Mouse (Mus musculus): ENCODE data around the gene Nt5c2. TPM values are rescaled to one million over a fixed set of nuclear protein-coding genes. Genes with fewer than 3 reads are reported as not detected.
"Not testable (repeated sequence)": the region's sequence is repeated elsewhere in the genome, so short reads cannot be mapped to it uniquely, and the experiment has no call there.

Nt5c2 gene
- polyA plus RNA-seq, 1 experiment from 2014 or later, result 36.1 TPM

DNA sequence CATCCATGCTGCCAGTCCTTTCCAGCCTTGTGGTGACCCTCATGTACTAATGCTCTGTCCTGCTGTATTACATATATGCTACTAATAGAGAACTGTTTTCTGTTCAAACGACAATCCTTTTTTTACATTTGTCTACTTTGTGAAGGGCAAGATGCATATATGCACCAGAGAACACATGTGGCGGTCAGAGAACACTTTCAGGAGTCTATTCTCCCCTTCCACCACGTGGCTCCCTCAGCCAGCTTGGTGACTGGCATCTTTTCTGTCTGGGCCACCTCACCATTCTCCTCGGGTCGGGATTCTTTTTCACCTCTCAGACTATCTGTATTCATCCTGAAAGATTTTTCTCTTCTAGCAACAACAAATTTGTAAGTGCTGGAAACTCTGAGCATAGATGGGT lies 9.1 kb downstream of the Nt5c2 start:
- 0 out of 2 replicates have a peak, but pooled peaks cover 4% of the 10 kb centered on the region for H3K27me3 ChIP-seq (ENCODE audit: insufficient read depth, low read length)
- 0 out of 2 replicates have a peak, but pooled peaks cover 3% of the 10 kb centered on the region for H3K4me1 ChIP-seq (ENCODE audit: insufficient read depth)
- H3K9ac ChIP-seq (replicated peaks), result no peak overlapping the region
- WGBS (ENCODE audit: insufficient replicate concordance), result 51% methylated on average over 5 of the region's 5 CpGs
- no peak overlapping the region for H3K4me3 ChIP-seq (ENCODE audit: low read depth, low read length)
- no peak overlapping the region for H3K27ac ChIP-seq (ENCODE audit: low read depth)
- TF ChIP-seq CTCF (IDR thresholded peaks at IDR 0.05; ENCODE audit: low read depth) (no peak), EP300 (IDR thresholded peaks at IDR 0.05; ENCODE audit: low read depth) (no peak)
- ATAC-seq (no peak), DNase-seq (no peak)
- H3K9me3 ChIP-seq (ENCODE audit: low read length), result no peaks in the 10 kb centered on the region
- H3K4me2 ChIP-seq (ENCODE audit: low read depth, low read length), result no peak overlapping the region
- H3K36me3 ChIP-seq (replicated peaks; ENCODE audit: insufficient read depth, low read length), result no peaks in the 10 kb centered on the region

DNA sequence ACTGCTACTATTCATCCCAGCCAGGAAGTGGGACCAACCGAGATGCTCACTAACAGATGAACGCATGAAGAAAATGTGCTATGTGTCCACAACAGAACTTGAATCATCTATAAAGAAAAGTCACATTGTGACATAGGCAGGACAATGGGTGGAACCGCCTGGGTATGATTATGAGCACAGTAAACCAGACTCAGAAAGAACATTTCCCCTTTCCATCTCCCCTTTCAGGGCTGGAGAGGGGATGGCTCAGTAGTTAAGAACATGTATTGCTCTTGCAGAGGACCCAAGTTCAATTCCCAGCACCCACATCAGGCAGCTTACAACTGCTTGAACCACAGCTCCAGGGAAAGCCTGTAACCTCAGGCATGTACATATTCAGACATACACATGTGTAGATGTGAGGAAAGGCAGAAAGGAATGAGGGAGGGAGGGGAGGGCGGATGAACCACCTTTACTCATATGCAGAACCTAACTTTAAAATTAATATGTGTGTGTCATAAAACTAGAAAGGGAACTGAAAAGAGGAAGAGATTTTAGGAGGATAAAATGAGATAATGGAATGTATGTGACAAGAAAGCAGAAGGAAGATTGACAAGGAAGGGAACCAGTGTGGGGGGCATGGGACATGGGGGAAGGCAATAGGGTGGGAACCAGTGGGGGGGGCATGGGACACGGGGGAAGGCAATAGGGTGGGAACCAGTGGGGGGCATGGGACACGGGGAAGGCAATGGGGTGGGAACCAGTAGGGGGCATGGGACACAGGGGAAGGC lies 11.0 kb downstream of the Nt5c2 start:
- H3K4me1 ChIP-seq (ENCODE audit: insufficient read depth), result no peaks in the 10 kb centered on the region
- H3K27ac ChIP-seq (ENCODE audit: low read depth), result no peak overlapping the region
- no peak overlapping the region for H3K9ac ChIP-seq (replicated peaks)
- WGBS (ENCODE audit: insufficient replicate concordance), result 58% methylated on average over 6 of the region's 6 CpGs
- DNase-seq (no peak), ATAC-seq (no peak)
- no peaks in the 10 kb centered on the region for H3K36me3 ChIP-seq (replicated peaks; ENCODE audit: insufficient read depth, low read length)
- H3K4me2 ChIP-seq (ENCODE audit: low read depth, low read length), result no peak overlapping the region
- 0 out of 2 replicates have a peak, but pooled peaks cover 4% of the 10 kb centered on the region for H3K27me3 ChIP-seq (ENCODE audit: insufficient read depth, low read length)
- no peak overlapping the region for H3K4me3 ChIP-seq (ENCODE audit: low read depth, low read length)
- TF ChIP-seq CTCF (IDR thresholded peaks at IDR 0.05; ENCODE audit: low read depth), result no peak
- no peak for TF ChIP-seq EP300 (IDR thresholded peaks at IDR 0.05; ENCODE audit: low read depth)
- no peaks in the 10 kb centered on the region for H3K9me3 ChIP-seq (ENCODE audit: low read length)

DNA sequence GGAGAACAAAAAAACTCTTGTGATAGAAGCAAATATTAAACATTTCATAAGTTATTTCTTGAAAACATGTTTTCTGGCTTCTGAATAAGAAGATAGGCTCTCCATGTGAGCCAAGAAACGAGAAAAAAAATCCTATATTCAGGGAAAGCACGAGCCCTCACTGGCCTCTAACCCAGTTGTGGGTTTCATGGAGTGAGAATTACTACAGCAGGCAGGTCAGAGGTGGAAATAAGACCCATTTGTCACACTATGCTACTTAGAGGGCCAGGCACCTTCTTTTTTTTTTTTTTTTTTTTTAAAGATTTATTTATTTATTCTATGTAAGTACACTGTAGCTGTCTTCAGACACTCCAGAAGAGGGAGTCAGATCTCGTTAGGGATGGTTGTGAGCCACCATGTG lies 14.6 kb downstream of the Nt5c2 start:
- not testable (repeated sequence) for H3K4me1 ChIP-seq (ENCODE audit: insufficient read depth); ATAC-seq; H3K9me3 ChIP-seq (ENCODE audit: low read length); H3K36me3 ChIP-seq (replicated peaks; ENCODE audit: insufficient read depth, low read length); H3K27me3 ChIP-seq (ENCODE audit: insufficient read depth, low read length); DNase-seq; H3K27ac ChIP-seq (ENCODE audit: low read depth); H3K4me3 ChIP-seq (ENCODE audit: low read depth, low read length); H3K9ac ChIP-seq (replicated peaks); H3K4me2 ChIP-seq (ENCODE audit: low read depth, low read length)
- WGBS (ENCODE audit: insufficient replicate concordance), result 82% methylated on average over 2 of the region's 3 CpGs

DNA sequence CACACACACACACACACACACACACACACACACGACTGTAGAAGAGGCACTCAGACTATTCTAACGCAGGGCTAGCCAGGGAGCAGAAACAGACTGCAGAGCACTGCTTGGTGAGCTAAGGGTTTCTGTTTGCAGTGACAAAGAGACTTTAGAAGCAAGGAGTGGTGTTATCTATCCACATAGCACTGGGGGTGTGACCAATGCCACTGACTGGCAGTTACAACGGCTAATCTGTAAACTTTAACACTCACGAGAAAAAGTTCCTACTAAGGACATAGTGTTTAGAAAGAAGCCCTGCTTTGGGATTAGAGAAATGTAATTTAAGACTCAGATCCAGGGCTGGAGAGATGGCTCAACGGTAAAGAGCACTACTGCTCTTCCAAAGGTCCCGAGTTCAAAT lies 15.2 kb downstream of the Nt5c2 start:
- no peak overlapping the region for H3K4me2 ChIP-seq (ENCODE audit: low read depth, low read length)
- H3K27ac ChIP-seq (ENCODE audit: low read depth), result no peak overlapping the region
- no peak overlapping the region for H3K9ac ChIP-seq (replicated peaks)
- H3K9me3 ChIP-seq (ENCODE audit: low read length), result no peaks in the 10 kb centered on the region
- no peak for TF ChIP-seq CTCF (IDR thresholded peaks at IDR 0.05; ENCODE audit: low read depth)
- TF ChIP-seq EP300 (IDR thresholded peaks at IDR 0.05; ENCODE audit: low read depth), result peak; percentile 75
- H3K27me3 ChIP-seq (ENCODE audit: insufficient read depth, low read length), result no peaks in the 10 kb centered on the region
- no peak overlapping the region for H3K4me3 ChIP-seq (ENCODE audit: low read depth, low read length)
- H3K4me1 ChIP-seq (ENCODE audit: insufficient read depth), result no peaks in the 10 kb centered on the region
- no peaks in the 10 kb centered on the region for H3K36me3 ChIP-seq (replicated peaks; ENCODE audit: insufficient read depth, low read length)
- DNase-seq (no peak), ATAC-seq (peak; percentile 64)
- WGBS (ENCODE audit: insufficient replicate concordance), result 51% methylated on average over 6 of the region's 6 CpGs

DNA sequence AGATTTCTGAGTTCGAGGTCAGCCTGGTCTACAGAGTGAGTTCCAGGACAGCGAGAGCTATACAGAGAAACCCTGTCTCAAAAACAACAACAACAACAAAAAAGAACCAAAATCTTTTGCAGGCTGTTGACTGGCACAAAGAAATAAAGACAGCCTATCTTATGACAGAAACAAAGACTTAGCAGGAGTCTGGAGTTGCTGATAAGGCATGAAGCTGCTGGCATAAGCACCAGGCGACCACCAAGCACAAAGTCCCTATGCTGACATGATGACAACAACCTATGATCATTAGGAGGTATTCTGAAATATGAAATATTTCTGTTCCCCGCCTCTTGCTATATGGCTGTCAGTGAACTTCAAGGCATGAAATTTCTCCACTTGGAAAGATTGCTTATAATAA lies 16.0 kb downstream of the Nt5c2 start:
- WGBS (ENCODE audit: insufficient replicate concordance), result 49% methylated on average over 4 of the region's 4 CpGs
- no peak overlapping the region for H3K4me3 ChIP-seq (ENCODE audit: low read depth, low read length)
- H3K27ac ChIP-seq (ENCODE audit: low read depth), result no peak overlapping the region
- H3K4me2 ChIP-seq (ENCODE audit: low read depth, low read length), result no peak overlapping the region
- no peaks in the 10 kb centered on the region for H3K36me3 ChIP-seq (replicated peaks; ENCODE audit: insufficient read depth, low read length)
- DNase-seq (no peak), ATAC-seq (0 out of 2 replicates have a peak, but pooled peaks have one; percentile 48)
- TF ChIP-seq CTCF (IDR thresholded peaks at IDR 0.05; ENCODE audit: low read depth) (no peak), EP300 (IDR thresholded peaks at IDR 0.05; ENCODE audit: low read depth) (0 out of 2 replicates have a peak, but pooled peaks have one; percentile 28)
- no peaks in the 10 kb centered on the region for H3K27me3 ChIP-seq (ENCODE audit: insufficient read depth, low read length)
- H3K9me3 ChIP-seq (ENCODE audit: low read length), result no peaks in the 10 kb centered on the region
- H3K9ac ChIP-seq (replicated peaks), result no peak overlapping the region
- H3K4me1 ChIP-seq (ENCODE audit: insufficient read depth), result no peaks in the 10 kb centered on the region

DNA sequence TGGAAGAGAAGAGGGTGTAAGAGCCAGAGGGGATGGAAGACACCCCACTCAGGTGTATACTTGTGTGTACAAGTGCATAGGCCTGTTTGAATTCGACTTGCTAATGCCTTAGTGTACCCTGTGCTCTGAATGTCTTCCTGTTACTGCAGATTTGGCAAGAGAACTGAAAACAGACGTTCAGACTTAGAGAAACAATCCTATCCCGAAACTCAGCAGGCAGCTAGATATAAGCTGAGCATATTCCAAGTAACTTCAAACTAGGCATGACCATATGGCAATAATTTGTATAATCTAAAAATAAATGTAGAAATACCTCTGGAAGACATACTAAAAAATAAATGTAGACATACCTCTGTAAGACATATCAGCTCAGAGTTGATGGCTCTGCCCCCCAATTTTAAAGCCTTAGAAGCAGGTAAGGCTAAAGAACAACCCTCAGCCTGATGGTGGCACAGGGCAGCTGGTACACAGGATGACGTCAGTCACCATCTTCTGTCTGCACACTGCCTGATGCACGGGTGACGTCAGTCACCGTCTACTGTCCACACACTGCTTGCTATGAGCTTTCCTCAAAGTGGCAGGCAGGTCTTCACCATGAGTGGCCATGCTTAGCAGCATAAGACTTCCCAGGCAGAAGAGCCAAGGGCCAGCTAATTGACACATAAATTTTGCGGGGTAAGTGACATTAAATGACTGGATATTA lies 16.6 kb downstream of the Nt5c2 start:
- TF ChIP-seq EP300 (IDR thresholded peaks at IDR 0.05; ENCODE audit: low read depth) (no peak), CTCF (IDR thresholded peaks at IDR 0.05; ENCODE audit: low read depth) (no peak)
- no peaks in the 10 kb centered on the region for H3K27me3 ChIP-seq (ENCODE audit: insufficient read depth, low read length)
- DNase-seq (no peak), ATAC-seq (no peak)
- no peaks in the 10 kb centered on the region for H3K9me3 ChIP-seq (ENCODE audit: low read length)
- no peak overlapping the region for H3K4me3 ChIP-seq (ENCODE audit: low read depth, low read length)
- no peaks in the 10 kb centered on the region for H3K4me1 ChIP-seq (ENCODE audit: insufficient read depth)
- 76% methylated on average over 8 of the region's 8 CpGs for WGBS (ENCODE audit: insufficient replicate concordance)
- H3K4me2 ChIP-seq (ENCODE audit: low read depth, low read length), result no peak overlapping the region
- H3K36me3 ChIP-seq (replicated peaks; ENCODE audit: insufficient read depth, low read length), result no peaks in the 10 kb centered on the region
- H3K9ac ChIP-seq (replicated peaks), result no peak overlapping the region
- no peak overlapping the region for H3K27ac ChIP-seq (ENCODE audit: low read depth)

All from liver, postnatal 0 days (tissue).